Mouse (Mus musculus) adrenal gland, adult (tissue): Measurements from ENCODE around the gene Gfra1.

ENCODE experiments used
- DNase-seq, 2 experiments: peaks; one replicate each; pipeline ENCODE4 v3.0.0; 2022 to 2023; ENCODE audit warnings: low spot score in 1 of 2; ENCODE audit not compliant: inconsistent age in 2 of 2

Gfra1 gene

DNA sequence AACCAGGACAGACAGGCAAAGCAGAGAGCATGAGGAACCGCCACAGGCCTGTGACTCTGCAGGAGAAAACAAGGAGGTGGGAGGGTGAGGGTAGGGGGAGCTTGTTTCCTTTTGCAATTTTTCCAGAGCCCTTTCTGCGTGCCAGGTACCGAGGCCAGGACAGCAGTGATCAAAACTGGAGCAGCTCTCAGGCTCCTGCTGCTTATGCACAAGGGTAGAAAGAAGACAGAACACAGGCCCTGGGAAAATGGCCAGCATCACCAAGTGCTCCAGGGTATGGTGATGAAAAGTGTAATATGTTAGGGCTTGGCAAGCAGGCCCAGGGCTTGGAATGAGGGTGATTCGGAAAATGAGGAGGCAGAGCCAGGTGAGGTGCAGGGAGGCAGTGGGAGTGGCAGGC, 269.2 kb downstream of the Gfra1 start:
- DNase-seq: peak; percentile 10 to 20
